Mouse (Mus musculus) lung, postnatal 0 days (tissue): ENCODE data around the gene Gm3149. TPM values are rescaled to one million over a fixed set of nuclear protein-coding genes. Genes with fewer than 3 reads are reported as not detected.
"Not testable (repeated sequence)": the region's sequence is repeated elsewhere in the genome, so short reads cannot be mapped to it uniquely, and the experiment has no call there.

Experiments used
- ATAC-seq: fragments of 200-750 bp; cut with Nextera tagmentation; 2 replicates; pipeline ENCODE4 v1.8.0; 2017; ENCODE audit warnings: moderate library complexity
- DNase-seq: peaks from one replicate; pipeline ENCODE4 v3.0.0-alpha.2; 2016; ENCODE audit warnings: low spot score
- H3K27ac ChIP-seq: fragments of 300-500 bp; sonication (generic); 2 replicates; pipeline ENCODE4 v1.5.1; 2014; ENCODE audit warnings: antibody characterized with exemption, mild to moderate bottlenecking, low read length, mixed read lengths
- H3K27me3 ChIP-seq: fragments of 300-500 bp; sonication (generic); replicated peaks from 2 replicates; pipeline ENCODE4 v1.6.1; 2014; ENCODE audit warnings: low read length, mixed read lengths; ENCODE audit not compliant: insufficient read depth
- H3K36me3 ChIP-seq: fragments of 300-500 bp; sonication (generic); 2 replicates; pipeline ENCODE4 v1.6.1; 2014; ENCODE audit warnings: low read length, mixed read lengths; ENCODE audit not compliant: insufficient read depth
- H3K4me1 ChIP-seq: fragments of 300-500 bp; sonication (generic); 2 replicates; pipeline ENCODE4 v1.6.1; 2014; ENCODE audit warnings: antibody characterized with exemption, low read depth, low read length, mixed read lengths; ENCODE audit not compliant: insufficient read depth
- H3K4me2 ChIP-seq: fragments of 300-500 bp; sonication (generic); replicated peaks from 2 replicates; pipeline ENCODE4 v1.6.1; 2014; ENCODE audit warnings: low read depth, mild to moderate bottlenecking, low read length, moderate library complexity, mixed read lengths
- H3K4me3 ChIP-seq: fragments of 300-500 bp; sonication (generic); 2 replicates; pipeline ENCODE4 v1.5.1; 2014; ENCODE audit warnings: low read depth, low read length
- H3K9ac ChIP-seq: fragments of 300-500 bp; sonication (generic); replicated peaks from 2 replicates; pipeline ENCODE4 v1.6.1; 2014; ENCODE audit warnings: low read depth, mild to moderate bottlenecking
- H3K9me3 ChIP-seq: fragments of 300-500 bp; sonication (generic); 2 replicates; pipeline ENCODE4 v1.6.1; 2016; ENCODE audit warnings: low read length, mixed read lengths
- CTCF ChIP-seq: IDR thresholded peaks from 2 replicates; pipeline ENCODE4 v1.5.1; 2016; ENCODE audit warnings: antibody characterized with exemption, mild to moderate bottlenecking
- WGBS: fragments of 180-500 bp; shearing (Covaris S2); extraction: QIAGEN DNeasy Blood & Tissue Kit; methylation state at CpG from one replicate; pipeline ENCODE4 v1.1.7; 2014; 5-methylcytosine and 5-hydroxymethylcytosine counted together
- polyA plus RNA-seq: library from polyadenylated mRNA; unstranded; fragments of >200 nt; fragmentation: Nextera tagmentation; extraction: Ambion mirVana; gene quantifications from 2 replicates; pipeline ENCODE4 v1.2.1, GENCODE M21; 2015

Gm3149 gene
- polyA plus RNA-seq, result not detected in 2 replicates

GRCm38 (mm10) chr14:4316983-4317382 is at the start of gene Gm3149:
TSS of gene Gm3149 (plus strand) at chr14:4317283.
- WGBS, result no CpG with 5 or more reads among the region's 1 CpGs
- H3K4me3 ChIP-seq, H3K27me3 ChIP-seq, ATAC-seq, H3K9me3 ChIP-seq, H3K36me3 ChIP-seq, H3K4me1 ChIP-seq, DNase-seq, H3K9ac ChIP-seq, H3K4me2 ChIP-seq, H3K27ac ChIP-seq: not testable (repeated sequence)

- ATAC-seq, result not testable (repeated sequence)
Measured at GRCm38 (mm10) chr14:4269238-4269950, 47.7 kb upstream of the Gm3149 start.

GRCm38 (mm10) chr14:4279828-4280227 is 37.3 kb upstream of the Gm3149 start:
- not testable (repeated sequence) for H3K9me3 ChIP-seq, ATAC-seq, H3K36me3 ChIP-seq, H3K4me2 ChIP-seq, H3K4me1 ChIP-seq, DNase-seq, H3K27me3 ChIP-seq, H3K27ac ChIP-seq, H3K4me3 ChIP-seq, H3K9ac ChIP-seq
- WGBS, result no CpG with 5 or more reads among the region's 3 CpGs

More at GRCm38 (mm10) chr14:4269238-4269950, 47.7 kb upstream of the Gm3149 start:
- H3K4me1 ChIP-seq, H3K9ac ChIP-seq, H3K36me3 ChIP-seq, H3K4me2 ChIP-seq, DNase-seq, H3K9me3 ChIP-seq, H3K27me3 ChIP-seq, H3K4me3 ChIP-seq, H3K27ac ChIP-seq: not testable (repeated sequence)
- 76% methylated on average over 2 of the region's 2 CpGs for WGBS

- not testable (repeated sequence) for H3K36me3 ChIP-seq, H3K27ac ChIP-seq, H3K27me3 ChIP-seq, H3K4me1 ChIP-seq, ATAC-seq, H3K9me3 ChIP-seq, H3K9ac ChIP-seq
- Histone ChIP-seq H3K4me3 (0 out of 2 replicates have a peak within 1 kb of the TSS, but pooled peaks have one; percentile 5), H3K4me2 (peak within 1 kb of the TSS; percentile 39)
- DNase-seq, result peak; percentile 4
- WGBS, result under 1% methylated on average over 9 of the region's 48 CpGs
Measured at GRCm38 (mm10) chr14:4334476-4335080, 17.5 kb downstream of the Gm3149 start, which contains the start of gene 2610042L04Rik. TSS of gene 2610042L04Rik (plus strand) at chr14:4334763.

GRCm38 (mm10) chr14:4335506-4335905 is 18.4 kb downstream of the Gm3149 start:
- TF ChIP-seq CTCF, result peak; percentile 32
- H3K9ac ChIP-seq, H3K27ac ChIP-seq, H3K9me3 ChIP-seq, DNase-seq, H3K4me1 ChIP-seq, H3K4me3 ChIP-seq, H3K36me3 ChIP-seq, ATAC-seq, H3K4me2 ChIP-seq, H3K27me3 ChIP-seq: not testable (repeated sequence)
- 5% methylated on average over 6 of the region's 8 CpGs for WGBS

- not testable (repeated sequence) for H3K4me1 ChIP-seq, H3K9me3 ChIP-seq, H3K4me3 ChIP-seq, H3K9ac ChIP-seq, H3K4me2 ChIP-seq, H3K27ac ChIP-seq, DNase-seq, H3K36me3 ChIP-seq, ATAC-seq, H3K27me3 ChIP-seq
- WGBS, result 85% methylated on average over 3 of the region's 3 CpGs
Measured at GRCm38 (mm10) chr14:4368991-4369390, 51.9 kb downstream of the Gm3149 start.

- H3K9ac ChIP-seq, H3K9me3 ChIP-seq, H3K4me1 ChIP-seq, ATAC-seq, H3K27ac ChIP-seq, H3K27me3 ChIP-seq, H3K4me3 ChIP-seq, DNase-seq, H3K4me2 ChIP-seq, H3K36me3 ChIP-seq: not testable (repeated sequence)
- 59% methylated on average over 3 of the region's 3 CpGs for WGBS
Measured at GRCm38 (mm10) chr14:4369691-4370090, 52.6 kb downstream of the Gm3149 start.

Other genes starting within 250 kb of the Gm3149 start
- gene Gm3115, start 233.2 kb upstream of the Gm3149 start, polyA plus RNA-seq, result not detected in 2 replicates
- gene Gm8108, start 206.8 kb upstream of the Gm3149 start, polyA plus RNA-seq, result 0.07 and 0.38 TPM in 2 replicates
- not detected in 2 replicates for gene Gm3127, start 152.3 kb upstream of the Gm3149 start, polyA plus RNA-seq
- gene Gm2974, start 134.7 kb upstream of the Gm3149 start, polyA plus RNA-seq, result 0.07 TPM in 1 of 2 replicates, not detected in the other
- gene Gm3138, start 67.7 kb upstream of the Gm3149 start, polyA plus RNA-seq, result not detected in 2 replicates
- 0.12 TPM in 1 of 2 replicates, not detected in the other for gene 2610042L04Rik, start 17.5 kb downstream of the Gm3149 start, polyA plus RNA-seq
- not detected in 2 replicates for gene Gm3159, start 80.2 kb downstream of the Gm3149 start, polyA plus RNA-seq
- gene Gm3164, start 98.2 kb downstream of the Gm3149 start, polyA plus RNA-seq, result 0.08 and 0.10 TPM in 2 replicates
- not detected in 2 replicates for gene Gm3173, start 113.7 kb downstream of the Gm3149 start, polyA plus RNA-seq
- not detected in 2 replicates for gene Gm3182, start 164.5 kb downstream of the Gm3149 start, polyA plus RNA-seq
- not detected in 2 replicates for gene Gm3047, start 238.1 kb downstream of the Gm3149 start, polyA plus RNA-seq